Mouse (Mus musculus) kidney, adult 9 months (tissue): ENCODE measurements at regions not wholly inside any gene's neighbourhood (a gene's known extent, or its start where the extent isn't known, plus 50 kb on each side); places are given as distances from the start of the nearest gene placed in this dataset.

ENCODE experiments used
- DNase-seq: peaks from one replicate; pipeline ENCODE4 v3.0.0; 2022

- DNase-seq = no peak
Measured at GRCm38 (mm10) chr2:114994691-114995347, 340.1 kb upstream of the Dph6 start.

- no peak for DNase-seq
Measured at GRCm38 (mm10) chr2:115013916-115014315, 359.2 kb upstream of the Dph6 start.

GRCm38 (mm10) chr2:115026777-115027176, 372.0 kb upstream of the Dph6 start:
- no peak for DNase-seq

- DNase-seq = no peak
Measured at GRCm38 (mm10) chr2:115031134-115031533, 376.4 kb upstream of the Dph6 start.

GRCm38 (mm10) chr2:115036205-115036604, 381.4 kb upstream of the Dph6 start:
- no peak for DNase-seq

- DNase-seq = no peak
Measured at GRCm38 (mm10) chr2:115042299-115042785, 387.6 kb upstream of the Dph6 start.

GRCm38 (mm10) chr2:115056327-115057070, 401.7 kb upstream of the Dph6 start:
- DNase-seq = no peak

- no peak for DNase-seq
Measured at GRCm38 (mm10) chr2:115057200-115057599, 402.4 kb upstream of the Dph6 start.

GRCm38 (mm10) chr2:115067489-115068163, 412.9 kb upstream of the Dph6 start:
- DNase-seq = no peak

GRCm38 (mm10) chr2:115069704-115070103, 414.9 kb upstream of the Dph6 start:
- no peak for DNase-seq

- no peak for DNase-seq
Measured at GRCm38 (mm10) chr2:115070123-115070522, 415.4 kb upstream of the Dph6 start.

GRCm38 (mm10) chr2:115070666-115071065, 415.9 kb upstream of the Dph6 start:
- DNase-seq = no peak

- peak; percentile 73 for DNase-seq
Measured at GRCm38 (mm10) chr2:115081563-115082291, 427.0 kb upstream of the Dph6 start.

GRCm38 (mm10) chr2:115082292-115082809, 427.6 kb upstream of the Dph6 start:
- DNase-seq = peak; percentile 27

GRCm38 (mm10) chr2:115088421-115089120, 433.8 kb upstream of the Dph6 start:
- DNase-seq = no peak

GRCm38 (mm10) chr2:115090430-115091175, 435.8 kb upstream of the Dph6 start:
- peak; percentile 66 for DNase-seq

GRCm38 (mm10) chr2:115095351-115095750, 440.6 kb upstream of the Dph6 start:
- DNase-seq = no peak

- peak; percentile 54 for DNase-seq
Measured at GRCm38 (mm10) chr2:115101501-115101900, 446.7 kb upstream of the Dph6 start.

GRCm38 (mm10) chr2:115119429-115120205, 461.9 kb upstream of the BC052040 start:
- peak; percentile 28 for DNase-seq

GRCm38 (mm10) chr2:115120206-115120503, 461.4 kb upstream of the BC052040 start:
- no peak for DNase-seq
